Mouse (Mus musculus): ENCODE measurements around the gene Rbp7.

Rbp7 gene

DNA sequence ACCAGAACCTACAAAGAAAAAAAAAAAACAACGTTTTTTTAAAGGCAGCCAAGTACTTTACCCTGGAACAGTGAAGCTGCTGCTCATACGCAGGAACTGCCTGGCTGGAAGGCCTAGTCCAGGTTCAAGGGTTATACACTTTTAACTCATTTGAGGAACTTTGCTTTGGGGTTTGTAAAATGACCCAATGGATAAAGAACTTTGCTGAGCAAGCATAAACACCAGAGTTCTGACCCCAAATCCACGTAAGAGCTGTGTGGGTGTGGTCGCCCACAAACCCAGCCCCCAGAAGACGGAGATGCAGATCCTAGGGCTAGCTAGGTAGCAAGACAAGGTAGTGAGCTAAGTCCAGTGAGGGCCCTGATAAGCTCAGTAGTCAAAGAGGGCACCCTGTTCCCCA lies 47.3 kb downstream of the Rbp7 start:
- DNase-seq (ENCODE audit: low spot score in 2 of 2) = no peak

DNA sequence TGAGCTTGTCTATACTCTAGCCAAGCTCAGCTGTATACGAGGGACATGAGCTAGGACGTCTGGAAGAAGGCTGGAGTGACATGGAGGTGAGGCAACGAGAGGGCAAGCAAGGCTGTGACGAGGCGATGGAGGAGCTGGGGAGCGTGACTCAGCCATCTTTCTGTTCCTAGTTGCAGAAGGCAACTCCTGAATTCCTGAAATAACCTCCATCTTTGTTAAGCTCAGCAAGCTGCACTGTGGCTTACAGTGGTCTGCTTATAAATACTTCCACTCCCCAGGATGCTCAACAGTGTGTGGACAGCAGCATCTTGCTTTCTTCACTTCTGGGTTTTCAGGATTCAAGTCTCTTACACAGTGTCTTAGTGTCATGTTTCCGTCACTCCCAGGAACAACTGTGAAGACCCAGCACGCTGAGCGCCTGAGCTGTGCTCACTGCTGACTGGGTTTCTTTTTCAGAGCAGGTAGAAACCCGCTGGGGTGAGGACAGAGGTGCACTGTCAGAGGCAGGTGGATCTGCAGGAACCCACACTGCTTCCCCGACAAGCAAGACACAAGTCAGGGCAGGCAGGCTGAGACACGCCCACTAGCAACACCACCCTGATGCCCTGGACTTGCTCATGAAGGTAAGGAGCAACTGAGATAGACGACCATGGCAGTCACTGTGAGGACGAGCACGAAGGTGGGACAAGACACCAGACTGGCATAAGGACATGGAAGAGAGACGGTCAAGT lies 48.9 kb downstream of the Rbp7 start:
- DNase-seq (ENCODE audit: low spot score in 2 of 2) = no peak

DNA sequence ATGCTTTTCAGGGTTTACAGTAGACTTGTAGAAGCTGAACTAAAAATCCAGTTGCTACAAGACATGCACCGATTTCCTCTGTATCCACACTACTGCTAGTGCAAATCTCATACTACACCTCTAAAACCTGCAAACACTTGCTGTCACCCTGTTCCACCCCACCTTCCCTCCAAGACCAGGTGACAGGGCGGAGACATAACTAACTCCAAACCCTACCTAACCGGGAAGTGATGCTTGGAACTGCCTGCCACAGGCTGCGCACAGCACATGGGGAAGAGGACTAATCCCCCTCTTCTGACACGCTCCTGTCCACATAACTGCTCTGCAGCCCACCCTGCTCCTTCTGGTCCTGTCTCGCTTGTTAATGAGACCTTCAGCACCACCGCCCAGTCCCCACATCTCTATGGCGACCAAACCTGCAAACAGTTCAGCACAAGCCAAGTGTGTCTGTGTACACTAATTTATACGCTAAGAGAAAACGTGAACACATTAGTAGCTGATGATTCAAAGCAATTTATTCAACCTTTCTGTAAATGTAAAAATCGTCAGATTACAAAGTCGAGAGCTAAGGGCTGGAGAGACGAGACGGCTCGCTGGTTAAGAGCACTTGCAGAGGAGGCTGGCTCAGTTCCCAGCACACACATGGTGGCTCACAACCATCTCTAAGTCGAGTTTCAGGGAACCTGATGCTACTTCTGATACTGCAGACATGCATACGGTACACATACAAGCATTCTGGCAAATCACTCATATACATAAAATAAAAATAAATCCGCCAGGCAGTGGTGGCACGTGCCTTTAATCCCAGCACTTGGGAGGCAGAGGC lies 49.9 kb downstream of the Rbp7 start:
- DNase-seq (ENCODE audit: low spot score in 2 of 2) = no peak

DNA sequence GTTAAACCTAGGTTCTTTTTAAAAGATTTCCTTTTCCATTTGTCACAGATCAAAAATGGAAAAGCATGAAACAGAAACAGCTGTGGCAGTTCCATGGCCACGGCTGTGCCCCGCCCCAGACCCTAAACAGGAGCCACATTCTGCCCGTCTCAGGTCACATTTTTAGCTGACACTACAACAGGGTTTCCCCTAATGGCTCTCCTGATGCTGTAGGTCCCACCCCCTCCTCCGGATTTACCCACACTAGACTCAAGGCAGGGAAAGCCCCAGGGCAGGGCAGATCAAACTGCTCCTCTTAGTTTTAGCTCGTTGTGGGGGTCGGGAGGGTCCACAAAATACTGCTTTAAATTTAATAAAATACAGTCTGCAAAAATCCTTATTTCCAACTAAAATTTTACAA lies 51.7 kb downstream of the Rbp7 start:
- DNase-seq (ENCODE audit: low spot score in 2 of 2) = no peak

DNA sequence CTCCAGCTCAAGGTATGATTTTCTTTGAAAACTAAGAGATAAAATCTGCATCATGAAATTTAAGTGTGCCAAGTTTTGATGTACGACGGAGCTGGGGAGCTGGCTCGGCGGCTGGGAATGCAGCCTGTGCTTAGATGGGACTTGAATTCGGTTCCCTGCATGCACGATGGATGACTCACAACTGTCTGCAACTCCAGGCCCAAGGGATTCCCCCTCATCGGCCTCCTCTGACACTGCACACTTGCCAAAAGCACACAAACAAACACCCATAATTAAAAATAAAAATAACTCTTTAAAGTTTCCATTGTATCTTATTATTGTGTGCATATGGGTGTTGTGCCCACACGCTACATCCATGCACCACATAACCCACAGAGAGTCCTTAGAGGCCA lies 53.2 kb downstream of the Rbp7 start:
- DNase-seq (ENCODE audit: low spot score in 2 of 2) = peak; percentile 53 to 60

DNA sequence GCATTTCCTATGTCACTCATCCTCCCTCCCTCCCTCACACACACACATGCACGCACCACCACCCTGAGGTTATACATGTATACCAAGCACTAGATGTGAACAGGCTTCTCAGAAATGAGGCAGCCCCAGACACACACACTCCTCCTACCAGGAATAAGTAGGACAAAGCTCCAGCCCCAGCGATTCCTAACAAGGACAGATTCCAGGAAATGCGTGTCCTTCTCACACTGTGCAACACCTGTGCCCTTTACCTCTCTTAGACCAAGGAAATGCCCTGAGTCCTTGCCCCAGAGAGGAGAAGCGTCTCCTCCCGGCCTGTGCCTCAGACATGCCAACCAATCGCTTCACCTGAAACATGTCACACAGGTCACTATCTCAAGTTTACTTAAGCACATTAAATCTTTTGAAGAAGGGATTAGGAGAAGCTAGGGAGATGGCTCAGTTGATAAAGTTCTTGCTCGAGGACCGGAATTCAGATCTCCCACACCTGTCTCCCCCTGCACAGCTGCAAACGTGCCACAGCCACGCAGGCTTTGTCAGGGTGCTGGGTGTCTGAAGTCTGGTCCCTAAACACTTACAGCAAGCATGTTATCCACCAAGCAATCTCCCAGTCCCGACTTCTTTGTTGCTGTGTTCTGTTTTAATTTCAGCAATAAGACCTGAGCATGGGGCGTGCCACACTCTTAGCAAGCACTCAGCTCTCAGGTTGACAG lies 53.7 kb downstream of the Rbp7 start:
- no peak for DNase-seq (ENCODE audit: low spot score in 2 of 2)

Measured in heart, adult 9 months (tissue).